Comparison of ENCODE assay signal across 24 mouse cellular contexts in the genomic region with DNA sequence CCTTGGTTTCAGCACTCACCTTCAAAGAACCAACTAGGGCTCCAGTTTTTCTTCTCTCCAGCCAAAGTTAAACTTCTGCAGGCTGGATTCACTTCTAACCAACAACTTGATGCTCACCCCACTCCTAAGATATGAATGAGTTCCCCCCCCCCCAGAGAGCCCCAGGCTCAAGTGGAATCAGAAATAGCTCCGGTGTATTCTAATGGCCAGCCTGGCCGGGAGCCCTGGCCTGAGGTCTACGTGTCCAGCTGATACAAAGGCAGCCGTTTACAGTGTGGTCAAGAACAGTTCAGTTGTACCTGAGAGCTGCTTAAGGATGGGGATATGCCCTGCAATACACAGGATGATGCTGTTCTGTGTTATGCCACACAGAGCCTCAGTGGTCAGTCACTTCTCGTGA. TPM values are rescaled to one million over a fixed set of nuclear protein-coding genes. Genes with fewer than 3 reads are reported as not detected.
"Had no signal": no experiment of that assay in that cellular context is flagged by ENCODE, and none has a peak within 500 bp of the region (broad histone marks: within the 10 kb centered on the region; RNA-seq: fewer than 3 reads in every experiment).

No protein-coding gene starts in this region.

- H3K36me3 ChIP-seq: limb, embryonic 10.5 days; limb, embryonic 13.5 days; liver, embryonic 12.5 days; liver, embryonic 15.5 days; lung, embryonic 15.5 days; midbrain, embryonic 10.5 days; midbrain, embryonic 13.5 days; neural tube, embryonic 13.5 days had no signal

- H3K4me2 ChIP-seq: limb, embryonic 13.5 days; liver, embryonic 12.5 days; liver, embryonic 15.5 days; lung, embryonic 15.5 days; midbrain, embryonic 13.5 days; neural tube, embryonic 13.5 days had no signal

- H3K9me3 ChIP-seq: liver, embryonic 15.5 days; lung, embryonic 15.5 days had no signal

- H3K4me1 ChIP-seq: limb, embryonic 13.5 days; liver, embryonic 12.5 days; liver, embryonic 15.5 days; neural tube, embryonic 13.5 days had no signal

- H3K9ac ChIP-seq: limb, embryonic 13.5 days; liver, embryonic 12.5 days; liver, embryonic 15.5 days; lung, embryonic 15.5 days; midbrain, embryonic 13.5 days; neural tube, embryonic 13.5 days had no signal

- H3K4me3 ChIP-seq: layer of hippocampus, adult 2 months; limb, embryonic 10.5 days; limb, embryonic 13.5 days; liver, embryonic 12.5 days; liver, embryonic 15.5 days; lung, embryonic 15.5 days; megakaryocyte, embryonic 14.5 days; midbrain, embryonic 10.5 days; midbrain, embryonic 13.5 days; myocyte; neural tube, embryonic 13.5 days had no signal

- ATAC-seq: liver, embryonic 12.5 days; midbrain, embryonic 13.5 days; midbrain, embryonic 16.5 days had no signal

- H3K27ac ChIP-seq: kidney, postnatal 0 days; layer of hippocampus, adult 2 months; limb, embryonic 10.5 days; limb, embryonic 13.5 days; liver, embryonic 12.5 days; liver, embryonic 15.5 days; lung, embryonic 15.5 days; midbrain, embryonic 10.5 days; midbrain, embryonic 13.5 days; neural tube, embryonic 13.5 days had no signal

- DNase-seq: kidney, postnatal 25 days; layer of hippocampus, adult 9-11 months; liver; lung, adult 18-20 months; lung, postnatal 10 days; lung, postnatal 36 days; retina, postnatal 1 day; right cerebral cortex, postnatal 25 days; spleen, adult 18-20 months; thymus, adult 18-20 months; thymus, postnatal 36 days had no signal

- H3K27me3 ChIP-seq: limb, embryonic 13.5 days; liver, embryonic 12.5 days; liver, embryonic 15.5 days; lung, embryonic 15.5 days; midbrain, embryonic 13.5 days; neural tube, embryonic 13.5 days had no signal

RNA-seq across cellular contexts. Expression of a gene that starts 13.3 kb away (rescaled TPM):
- polyA plus RNA-seq: myocyte had no signal
